Mouse (Mus musculus) forebrain, embryonic 12.5 days (tissue): ENCODE data around the gene Cd63. TPM values are rescaled to one million over a fixed set of nuclear protein-coding genes. Genes with fewer than 3 reads are reported as not detected.

Experiments used
- ATAC-seq: fragments of 200-750 bp; cut with Nextera tagmentation; 2 replicates; pipeline ENCODE4 v1.8.0; 2017; ENCODE audit warnings: moderate TSS enrichment; ENCODE audit not compliant: low FRiP score
- H3K27ac ChIP-seq: fragments of 300-500 bp; sonication (generic); 2 replicates; pipeline ENCODE4 v1.5.1; 2016; ENCODE audit warnings: mild to moderate bottlenecking
- H3K27me3 ChIP-seq: fragments of 300-500 bp; sonication (generic); 2 replicates; pipeline ENCODE4 v1.6.1; 2016; ENCODE audit warnings: mild to moderate bottlenecking
- H3K36me3 ChIP-seq: fragments of 300-500 bp; sonication (generic); replicated peaks from 2 replicates; pipeline ENCODE4 v1.6.1; 2016; ENCODE audit warnings: mild to moderate bottlenecking
- H3K4me1 ChIP-seq: fragments of 300-500 bp; sonication (generic); 2 replicates; pipeline ENCODE4 v1.6.1; 2016
- H3K4me2 ChIP-seq: fragments of 300-500 bp; sonication (generic); 2 replicates; pipeline ENCODE4 v1.6.1; 2016; ENCODE audit warnings: mild to moderate bottlenecking, moderate library complexity
- H3K4me3 ChIP-seq: fragments of 300-500 bp; sonication (generic); replicated peaks from 2 replicates; pipeline ENCODE4 v1.5.1; 2016; ENCODE audit warnings: mild to moderate bottlenecking
- H3K9ac ChIP-seq: fragments of 300-500 bp; sonication (generic); 2 replicates; pipeline ENCODE4 v1.6.1; 2016; ENCODE audit warnings: mild to moderate bottlenecking
- H3K9me3 ChIP-seq: fragments of 300-500 bp; sonication (generic); 2 replicates; pipeline ENCODE4 v1.6.1; 2016
- WGBS: fragments of 180-500 bp; shearing (Covaris S2); methylation state at CpG from one replicate; pipeline ENCODE4 v1.1.7; 2016; 5-methylcytosine and 5-hydroxymethylcytosine counted together
- polyA plus RNA-seq: library from polyadenylated mRNA; unstranded; fragments of >200 nt; fragmentation: Nextera tagmentation; extraction: Ambion mirVana; gene quantifications from 2 replicates; pipeline ENCODE4 v1.2.1, GENCODE M21; 2016

Gene Cd63
- polyA plus RNA-seq, 1 experiment from 2014 or later = 160 TPM

GRCm38 (mm10) chr10:128933976-128934721, 33.4 kb downstream of the Cd63 start:
- H3K27me3 ChIP-seq = peaks cover 78% of the 10 kb centered on the region
- H3K27ac ChIP-seq = no peak overlapping the region
- H3K9me3 ChIP-seq = no peaks in the 10 kb centered on the region
- peaks cover 14% of the 10 kb centered on the region for H3K4me1 ChIP-seq
- ATAC-seq = peak; percentile 9; the same call in 1 of the 2 replicates
- no peaks in the 10 kb centered on the region for H3K36me3 ChIP-seq
- WGBS = 3% methylated on average over 21 of the region's 21 CpGs
- H3K9ac ChIP-seq = peak overlapping the region; percentile 29
- H3K4me3 ChIP-seq = peak overlapping the region; percentile 45
- peak overlapping the region; percentile 72 for H3K4me2 ChIP-seq

DNA sequence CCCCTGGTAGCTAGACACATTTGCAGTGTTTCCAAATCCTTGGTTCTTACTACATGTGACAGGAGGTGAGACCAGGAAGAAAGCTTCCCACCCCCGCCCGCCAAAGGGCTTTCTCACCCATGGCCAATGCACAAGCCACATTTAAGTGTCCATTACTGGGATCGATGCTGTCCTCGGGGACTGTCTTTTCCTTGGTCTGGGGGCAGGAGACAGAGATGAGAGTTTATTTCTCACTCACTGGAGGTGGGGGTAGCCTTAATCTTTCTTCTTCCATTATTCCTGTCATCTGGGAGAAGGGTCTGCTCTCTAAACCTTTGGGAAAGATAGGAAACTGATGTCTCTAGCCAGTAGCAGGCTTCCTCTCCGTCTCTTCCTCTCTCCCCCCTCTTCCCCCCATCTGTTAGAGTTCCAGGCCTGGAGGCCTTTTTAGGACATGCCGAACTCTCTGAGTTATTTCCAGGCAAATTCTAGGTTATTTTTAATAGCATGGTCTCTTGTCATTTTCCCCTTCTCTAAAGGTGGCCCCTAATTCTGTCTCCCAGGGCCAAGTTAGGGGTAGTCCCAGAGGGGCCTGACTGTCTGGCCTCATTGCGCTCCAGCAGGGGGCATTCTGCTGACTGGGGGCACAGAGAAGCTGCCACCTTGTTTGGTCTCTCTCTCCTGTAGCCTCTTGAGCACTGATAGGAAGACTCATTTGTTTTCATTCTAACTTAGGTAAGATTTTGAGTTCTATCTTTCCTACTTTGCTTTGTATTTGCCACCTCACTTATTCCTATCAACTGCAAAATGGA, 34.4 kb downstream of the Cd63 start:
- WGBS = 64% methylated on average over 7 of the region's 7 CpGs
- Histone ChIP-seq H3K4me2 (no peak overlapping the region), H3K4me1 (peaks cover 14% of the 10 kb centered on the region)

GRCm38 (mm10) chr10:128935826-128936440, 35.1 kb downstream of the Cd63 start:
- Histone ChIP-seq H3K9me3 (no peaks in the 10 kb centered on the region), H3K4me1 (peaks cover 14% of the 10 kb centered on the region), H3K27me3 (peaks cover 62% of the 10 kb centered on the region), H3K27ac (no peak overlapping the region), H3K36me3 (no peaks in the 10 kb centered on the region), H3K9ac (no peak overlapping the region), H3K4me2 (no peak overlapping the region), H3K4me3 (no peak overlapping the region)
- 78% methylated on average over 8 of the region's 8 CpGs for WGBS
- ATAC-seq = no peak

More for the DNA sequence above, 34.4 kb downstream of the Cd63 start:
- no peak for ATAC-seq
- H3K27ac ChIP-seq = no peak overlapping the region
- H3K36me3 ChIP-seq = no peaks in the 10 kb centered on the region
- peaks cover 70% of the 10 kb centered on the region for H3K27me3 ChIP-seq
- no peak overlapping the region for H3K9ac ChIP-seq
- H3K4me3 ChIP-seq = no peak overlapping the region
- no peaks in the 10 kb centered on the region for H3K9me3 ChIP-seq

GRCm38 (mm10) chr10:128937756-128938390, 37.1 kb downstream of the Cd63 start:
- Histone ChIP-seq H3K4me3 (no peak overlapping the region), H3K27me3 (peaks cover 43% of the 10 kb centered on the region), H3K4me2 (no peak overlapping the region), H3K9me3 (no peaks in the 10 kb centered on the region), H3K4me1 (peaks cover 14% of the 10 kb centered on the region), H3K9ac (no peak overlapping the region), H3K27ac (no peak overlapping the region), H3K36me3 (no peaks in the 10 kb centered on the region)
- WGBS = 76% methylated on average over 12 of the region's 12 CpGs
- ATAC-seq = no peak

GRCm38 (mm10) chr10:128938457-128938856, 37.7 kb downstream of the Cd63 start:
- WGBS = 85% methylated on average over 9 of the region's 9 CpGs
- Histone ChIP-seq H3K27ac (no peak overlapping the region), H3K4me1 (peaks cover 10% of the 10 kb centered on the region), H3K9me3 (no peaks in the 10 kb centered on the region), H3K36me3 (no peaks in the 10 kb centered on the region), H3K4me3 (no peak overlapping the region), H3K4me2 (no peak overlapping the region), H3K27me3 (peaks cover 37% of the 10 kb centered on the region), H3K9ac (no peak overlapping the region)
- ATAC-seq = no peak

- Histone ChIP-seq H3K27ac (no peak overlapping the region), H3K4me3 (no peak overlapping the region), H3K9me3 (no peaks in the 10 kb centered on the region), H3K27me3 (peaks cover 32% of the 10 kb centered on the region), H3K9ac (no peak overlapping the region), H3K4me1 (peaks cover 4% of the 10 kb centered on the region), H3K36me3 (no peaks in the 10 kb centered on the region), H3K4me2 (no peak overlapping the region)
- no peak for ATAC-seq
- 66% methylated on average over 5 of the region's 5 CpGs for WGBS
Measured at GRCm38 (mm10) chr10:128938974-128939373, 38.2 kb downstream of the Cd63 start.

GRCm38 (mm10) chr10:128940475-128941061, 39.8 kb downstream of the Cd63 start:
- ATAC-seq = no peak
- Histone ChIP-seq H3K27ac (no peak overlapping the region), H3K36me3 (no peaks in the 10 kb centered on the region), H3K9me3 (no peaks in the 10 kb centered on the region), H3K4me2 (no peak overlapping the region), H3K4me3 (no peak overlapping the region), H3K9ac (no peak overlapping the region), H3K27me3 (peaks cover 16% of the 10 kb centered on the region), H3K4me1 (no peaks in the 10 kb centered on the region)
- WGBS = 84% methylated on average over 10 of the region's 10 CpGs

DNA sequence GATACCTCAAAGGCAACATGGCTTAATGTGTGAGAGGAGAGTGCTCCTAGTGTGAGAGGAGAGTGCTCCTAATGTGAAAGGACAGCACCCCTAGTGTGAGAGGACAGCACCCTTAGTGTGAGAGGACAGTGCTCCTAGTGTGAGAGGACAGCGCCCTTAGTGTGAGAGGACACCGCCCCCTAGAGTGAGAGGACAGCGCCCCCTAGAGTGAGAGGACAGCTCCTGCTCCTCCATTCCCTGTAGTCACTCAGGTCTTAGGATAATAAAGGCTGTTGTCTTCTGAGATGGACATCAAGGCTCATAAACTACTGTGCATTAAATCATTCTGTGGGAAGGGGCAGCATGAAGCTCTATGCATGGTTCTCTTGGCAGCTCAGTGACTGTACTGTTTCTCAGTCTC, 44.9 kb downstream of the Cd63 start:
- H3K36me3 ChIP-seq = no peaks in the 10 kb centered on the region
- no peak overlapping the region for H3K9ac ChIP-seq
- WGBS = 17% methylated on average over 3 of the region's 3 CpGs
- ATAC-seq = no peak
- H3K9me3 ChIP-seq = no peaks in the 10 kb centered on the region
- no peak overlapping the region for H3K27ac ChIP-seq
- no peaks in the 10 kb centered on the region for H3K4me1 ChIP-seq
- no peaks in the 10 kb centered on the region for H3K27me3 ChIP-seq
- H3K4me3 ChIP-seq = no peak overlapping the region
- H3K4me2 ChIP-seq = no peak overlapping the region

DNA sequence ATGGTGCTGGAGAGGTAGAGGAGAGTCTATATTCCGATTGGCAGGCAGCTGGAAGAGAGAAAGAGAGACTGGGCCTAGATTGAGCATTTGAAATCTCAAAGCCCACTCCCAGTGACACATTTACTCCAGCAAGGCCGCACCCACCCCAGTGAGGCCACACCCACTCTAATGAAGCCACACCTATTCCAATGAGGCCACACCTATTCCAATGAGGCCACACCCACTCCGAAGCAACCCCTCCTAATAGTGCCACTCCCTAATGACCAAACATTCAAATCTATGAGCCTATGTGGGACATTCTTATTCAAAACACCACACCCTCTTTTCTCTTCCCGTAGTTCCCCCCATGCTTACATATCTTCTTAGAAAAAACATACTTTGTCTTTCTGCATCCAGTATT, 46.7 kb downstream of the Cd63 start:
- no peak overlapping the region for H3K9ac ChIP-seq
- H3K36me3 ChIP-seq = no peaks in the 10 kb centered on the region
- H3K27me3 ChIP-seq = no peaks in the 10 kb centered on the region
- H3K27ac ChIP-seq = no peak overlapping the region
- H3K9me3 ChIP-seq = no peaks in the 10 kb centered on the region
- no peak overlapping the region for H3K4me2 ChIP-seq
- no peak for ATAC-seq
- H3K4me1 ChIP-seq = no peaks in the 10 kb centered on the region
- no peak overlapping the region for H3K4me3 ChIP-seq
- WGBS = 93% methylated on average over 4 of the region's 4 CpGs

DNA sequence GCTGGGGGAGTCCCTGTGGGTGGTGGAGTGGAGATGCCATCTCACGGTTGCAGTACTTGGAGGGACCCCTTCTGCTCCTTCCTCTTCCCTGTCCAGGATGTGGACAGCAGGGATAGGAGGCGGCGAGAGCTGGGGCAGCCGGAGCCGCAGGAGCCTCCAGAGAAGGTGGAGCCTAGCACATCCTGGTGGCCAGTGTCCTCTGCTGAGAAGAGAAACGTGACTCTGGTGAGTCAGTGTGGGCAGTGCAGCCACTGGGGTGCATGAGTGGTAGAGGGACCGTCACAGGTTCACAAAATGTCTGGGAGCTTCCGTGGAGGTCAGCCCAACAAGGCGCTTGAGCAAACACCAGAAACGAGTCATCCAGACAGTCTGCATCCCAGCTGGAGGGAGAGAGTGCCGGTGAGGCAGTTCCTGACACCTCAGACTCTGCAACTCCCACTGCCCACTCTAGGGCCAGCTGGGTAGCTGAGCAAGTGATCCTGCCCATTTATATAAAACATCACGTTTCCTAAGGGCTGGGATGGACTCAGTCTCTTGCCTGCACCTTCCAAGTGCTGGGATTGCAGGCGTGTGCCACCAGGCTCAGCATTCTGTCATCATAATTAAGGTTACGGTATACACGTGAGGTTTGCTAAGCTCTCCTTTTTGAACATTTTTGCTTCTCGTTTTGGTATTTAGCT, 49.6 kb downstream of the Cd63 start:
- no peaks in the 10 kb centered on the region for H3K36me3 ChIP-seq
- WGBS = 74% methylated on average over 16 of the region's 16 CpGs

GRCm38 (mm10) chr10:128958340-128958739, 57.6 kb downstream of the Cd63 start:
- Histone ChIP-seq H3K4me3 (no peak overlapping the region), H3K27ac (no peak overlapping the region), H3K4me2 (no peak overlapping the region), H3K27me3 (0 out of 2 replicates have a peak, but pooled peaks cover 2% of the 10 kb centered on the region), H3K36me3 (no peaks in the 10 kb centered on the region), H3K9ac (no peak overlapping the region), H3K9me3 (no peaks in the 10 kb centered on the region), H3K4me1 (no peaks in the 10 kb centered on the region)
- ATAC-seq = no peak
- WGBS = 81% methylated on average over 10 of the region's 10 CpGs

More for the DNA sequence above, 49.6 kb downstream of the Cd63 start:
- Histone ChIP-seq H3K27ac (no peak overlapping the region), H3K27me3 (0 out of 2 replicates have a peak, but pooled peaks cover 2% of the 10 kb centered on the region), H3K9ac (no peak overlapping the region), H3K4me1 (no peaks in the 10 kb centered on the region), H3K9me3 (no peaks in the 10 kb centered on the region), H3K4me2 (no peak overlapping the region), H3K4me3 (no peak overlapping the region)
- no peak for ATAC-seq
